Mouse (Mus musculus) embryonic fibroblast, embryonic 13.5 days (primary cell): ENCODE measurements around the gene Cacnb4. TPM values are rescaled to one million over a fixed set of nuclear protein-coding genes. Genes with fewer than 3 reads are reported as not detected.

Experiments
- H3K27ac ChIP-seq: 2 replicates; pipeline ENCODE4 v1.5.1; 2012; ENCODE audit warnings: low read length, control low read depth, inconsistent platforms; ENCODE audit not compliant: insufficient read depth
- H3K4me1 ChIP-seq: 2 replicates; pipeline ENCODE4 v1.6.1; 2011; ENCODE audit warnings: low read length; ENCODE audit not compliant: control insufficient read depth, insufficient read depth
- H3K4me3 ChIP-seq: 2 replicates; pipeline ENCODE4 v1.5.1; 2011; ENCODE audit warnings: mild to moderate bottlenecking, control low read depth, low read length; ENCODE audit not compliant: insufficient read depth
- CTCF ChIP-seq: IDR thresholded peaks from 2 replicates; pipeline ENCODE4 v1.5.1; 2011; ENCODE audit warnings: mild to moderate bottlenecking, control low read depth, low read length, moderate library complexity, borderline replicate concordance; ENCODE audit not compliant: insufficient read depth
- POLR2A ChIP-seq: IDR thresholded peaks from 2 replicates; pipeline ENCODE4 v1.6.1; 2011; ENCODE audit warnings: low read depth, mild to moderate bottlenecking, control low read depth, low read length, moderate library complexity
- polyA plus RNA-seq: library from polyadenylated mRNA; stranded (reverse); fragments of >200 nt; gene quantifications from 2 replicates; pipeline ENCODE4 v1.2.4, GENCODE M21; 2011; ENCODE audit warnings: low read depth; ENCODE audit not compliant: missing spikeins, insufficient read length

Gene Cacnb4
- polyA plus RNA-seq, 1 experiment = 0.93 TPM

DNA sequence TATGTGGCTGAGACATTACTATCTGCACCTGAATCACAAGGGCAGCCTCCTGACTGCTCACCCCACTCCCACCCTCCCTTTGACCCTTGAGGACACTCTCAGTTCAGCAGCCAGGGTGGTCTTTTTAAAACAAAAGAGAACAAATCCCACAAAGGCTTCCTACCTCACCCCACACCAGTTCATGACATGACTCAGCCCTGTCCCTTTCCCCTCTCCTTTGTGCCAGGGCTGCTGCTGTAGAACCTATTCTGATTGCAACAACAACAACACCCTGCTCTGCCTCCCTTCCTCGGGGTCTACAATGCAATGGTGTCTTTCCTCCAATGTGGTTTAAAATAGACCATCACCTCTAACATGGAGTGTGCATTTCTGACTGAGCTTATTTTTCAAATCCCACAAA lies 67.1 kb downstream of the Cacnb4 start:
- no peak for TF ChIP-seq CTCF
- TF ChIP-seq POLR2A = no peak
- Histone ChIP-seq H3K27ac (no peak overlapping the region), H3K4me1 (no peaks in the 10 kb centered on the region), H3K4me3 (no peak overlapping the region)

DNA sequence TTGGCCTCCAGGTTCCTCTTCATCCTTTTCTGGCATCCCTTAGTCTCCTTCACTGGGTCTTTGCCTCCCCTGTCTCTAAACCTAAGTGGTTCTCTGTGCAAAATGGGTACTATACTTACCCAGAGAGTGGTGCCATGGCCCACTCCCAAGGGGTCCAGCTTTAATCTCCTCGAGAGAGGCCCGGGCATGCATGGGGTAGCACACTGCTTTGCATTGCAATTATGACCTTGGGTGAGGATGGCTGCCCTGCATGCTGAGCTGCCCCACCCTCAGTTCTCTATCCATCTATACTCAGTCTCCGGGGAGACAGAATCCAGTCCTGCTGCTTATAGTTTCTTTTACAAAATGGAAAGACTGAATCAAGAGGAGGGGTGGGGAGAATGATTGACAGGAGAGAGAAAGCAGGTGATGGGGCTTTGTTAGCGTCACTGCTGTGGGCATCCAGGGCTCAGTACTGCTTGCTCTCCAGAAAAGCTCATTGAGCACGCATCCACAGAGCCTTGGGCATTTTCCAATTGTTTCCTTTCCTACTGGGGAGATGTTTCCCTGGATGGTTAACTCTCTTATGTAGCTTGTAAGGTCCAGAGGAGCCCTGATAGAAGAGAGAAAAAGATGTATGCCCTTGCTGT lies 68.7 kb downstream of the Cacnb4 start:
- Histone ChIP-seq H3K4me3 (no peak overlapping the region), H3K4me1 (no peaks in the 10 kb centered on the region), H3K27ac (no peak overlapping the region)
- TF ChIP-seq POLR2A (no peak), CTCF (no peak)

DNA sequence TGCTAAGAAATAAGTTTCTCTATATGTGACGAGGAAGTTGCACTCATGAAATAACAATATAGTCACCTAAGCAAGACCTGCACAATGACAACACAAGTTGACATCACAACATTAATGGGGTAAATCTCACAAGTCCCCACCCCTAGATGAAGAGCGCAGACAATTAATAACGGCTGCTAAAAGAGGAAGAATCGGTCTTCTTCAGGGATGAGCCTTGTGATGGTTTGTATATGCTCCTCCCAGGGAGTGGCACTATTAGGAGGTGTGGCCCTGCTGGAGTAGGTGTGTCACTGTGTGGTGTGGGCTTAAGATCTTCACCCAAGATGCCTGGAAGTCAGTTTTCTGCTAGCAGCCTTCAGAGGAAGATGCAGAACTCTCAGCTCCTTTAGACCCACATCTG lies 70.3 kb downstream of the Cacnb4 start:
- Histone ChIP-seq H3K4me1 (no peaks in the 10 kb centered on the region), H3K4me3 (no peak overlapping the region), H3K27ac (no peak overlapping the region)
- TF ChIP-seq CTCF (no peak), POLR2A (no peak)

DNA sequence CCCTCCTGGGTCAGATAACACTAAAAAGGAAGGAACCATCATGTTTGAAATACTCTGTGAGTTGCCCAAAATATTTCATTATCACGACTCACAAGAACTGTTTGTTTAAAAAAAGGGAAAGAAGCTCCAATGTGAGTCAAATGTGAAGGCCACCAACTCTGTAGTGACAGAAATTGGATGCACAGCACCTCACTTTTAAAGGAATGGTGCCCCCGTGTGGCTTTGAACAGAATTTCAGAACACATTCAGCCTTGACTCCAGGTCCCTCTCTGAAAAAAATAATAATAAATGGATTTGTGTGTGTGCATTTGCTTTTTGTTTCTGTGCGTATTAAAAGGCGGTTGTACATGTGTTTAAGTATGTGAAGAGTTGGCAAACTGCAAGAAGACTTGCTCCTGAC lies 71.3 kb downstream of the Cacnb4 start:
- no peak for TF ChIP-seq POLR2A
- no peak for TF ChIP-seq CTCF
- Histone ChIP-seq H3K27ac (no peak overlapping the region), H3K4me3 (no peak overlapping the region), H3K4me1 (no peaks in the 10 kb centered on the region)

DNA sequence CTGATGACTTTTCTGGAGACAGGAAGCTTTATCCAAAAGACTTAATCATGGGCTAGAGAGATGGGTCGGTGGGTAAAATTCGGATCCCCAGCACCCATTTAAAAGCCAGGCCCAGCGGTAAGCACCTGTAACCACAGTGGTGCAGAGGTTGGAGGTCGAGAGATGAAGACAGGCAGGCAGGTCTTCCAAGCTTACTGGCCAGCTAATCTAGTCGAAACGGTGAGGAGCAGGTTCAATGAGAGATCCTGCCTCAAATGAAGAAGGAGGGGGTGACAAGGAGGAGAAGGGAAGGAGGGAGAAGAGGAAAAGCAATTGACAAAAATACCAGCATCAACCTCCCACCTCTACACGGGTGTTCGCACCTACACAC lies 72.0 kb downstream of the Cacnb4 start:
- Histone ChIP-seq H3K4me1 (no peaks in the 10 kb centered on the region), H3K4me3 (no peak overlapping the region), H3K27ac (no peak overlapping the region)
- TF ChIP-seq POLR2A (no peak), CTCF (no peak)

DNA sequence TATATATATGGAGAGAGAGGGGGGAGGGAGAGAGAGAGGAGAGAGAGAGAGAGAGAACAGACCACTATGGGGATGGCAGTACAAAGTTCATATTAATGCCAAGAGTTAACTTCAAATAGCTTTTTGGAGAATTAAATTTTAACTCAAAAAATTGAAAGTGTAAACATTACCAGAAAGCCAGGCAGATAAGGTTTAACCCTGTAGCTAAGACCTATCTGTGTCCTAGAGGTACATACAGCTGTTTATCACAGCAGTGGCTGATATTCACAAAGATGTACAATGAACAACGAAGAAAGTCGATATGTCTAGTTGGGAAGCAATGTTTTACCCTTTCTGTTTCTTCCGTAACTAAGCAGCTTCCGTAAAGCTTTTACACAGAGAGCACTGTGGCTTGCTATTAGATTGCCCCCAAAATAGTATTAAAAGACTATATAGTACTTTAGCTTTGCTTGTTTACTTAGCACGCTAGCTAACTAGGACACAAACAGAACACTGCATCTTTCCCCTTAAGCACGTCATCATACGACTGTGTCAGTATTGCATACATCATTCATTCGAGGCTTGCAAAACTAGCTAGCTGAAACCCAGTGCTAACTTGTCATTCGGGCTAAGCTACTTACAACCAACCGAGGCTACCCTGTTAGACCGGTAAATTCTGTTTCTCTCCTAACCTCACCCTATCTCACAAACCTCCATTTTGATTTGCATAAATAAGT lies 72.5 kb downstream of the Cacnb4 start:
- no peak overlapping the region for H3K27ac ChIP-seq
- TF ChIP-seq CTCF = no peak
- TF ChIP-seq POLR2A = no peak
- H3K4me3 ChIP-seq = no peak overlapping the region
- no peaks in the 10 kb centered on the region for H3K4me1 ChIP-seq

DNA sequence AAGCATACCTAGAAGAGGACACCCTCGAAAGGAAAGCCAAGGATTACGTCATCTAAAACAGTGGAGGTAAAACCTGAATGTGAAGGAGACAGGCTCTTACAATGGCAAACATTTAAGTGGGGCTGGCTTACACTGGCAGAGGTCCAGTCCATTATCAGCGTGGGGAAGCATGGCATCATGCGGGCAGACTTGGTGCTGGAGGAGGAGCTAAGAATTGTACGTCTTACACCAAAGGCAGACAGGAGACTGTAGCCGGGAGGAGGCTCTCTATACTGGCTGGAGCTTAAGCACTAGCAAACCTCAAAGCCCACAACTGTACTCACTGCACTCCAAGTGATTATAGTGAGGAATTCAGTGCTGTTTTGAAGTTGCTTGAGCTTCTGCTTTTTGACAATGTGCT lies 73.2 kb downstream of the Cacnb4 start:
- TF ChIP-seq POLR2A (no peak), CTCF (no peak)
- H3K4me3 ChIP-seq = no peak overlapping the region
- no peak overlapping the region for H3K27ac ChIP-seq
- no peaks in the 10 kb centered on the region for H3K4me1 ChIP-seq

DNA sequence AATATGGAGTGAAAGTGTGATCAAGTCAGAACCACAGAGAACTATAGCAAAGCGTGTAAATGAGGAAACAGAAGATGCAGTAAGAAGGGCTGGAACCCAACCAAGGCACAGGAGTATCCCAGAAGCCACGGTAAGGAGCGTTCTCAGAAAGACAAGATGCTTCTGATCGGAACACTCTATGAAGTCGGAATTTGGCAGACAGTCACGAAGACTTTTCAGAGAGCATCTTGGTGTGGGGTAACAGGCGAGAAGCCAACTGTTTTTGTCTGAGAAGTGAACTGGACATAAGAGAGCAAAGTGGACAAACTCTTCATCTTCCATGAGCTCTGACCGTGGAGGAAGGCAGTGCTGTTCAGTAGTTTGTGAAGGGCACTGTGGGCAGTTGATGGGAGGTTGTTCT lies 73.7 kb downstream of the Cacnb4 start:
- Histone ChIP-seq H3K4me3 (no peak overlapping the region), H3K27ac (no peak overlapping the region), H3K4me1 (no peaks in the 10 kb centered on the region)
- TF ChIP-seq CTCF = no peak
- TF ChIP-seq POLR2A = no peak

DNA sequence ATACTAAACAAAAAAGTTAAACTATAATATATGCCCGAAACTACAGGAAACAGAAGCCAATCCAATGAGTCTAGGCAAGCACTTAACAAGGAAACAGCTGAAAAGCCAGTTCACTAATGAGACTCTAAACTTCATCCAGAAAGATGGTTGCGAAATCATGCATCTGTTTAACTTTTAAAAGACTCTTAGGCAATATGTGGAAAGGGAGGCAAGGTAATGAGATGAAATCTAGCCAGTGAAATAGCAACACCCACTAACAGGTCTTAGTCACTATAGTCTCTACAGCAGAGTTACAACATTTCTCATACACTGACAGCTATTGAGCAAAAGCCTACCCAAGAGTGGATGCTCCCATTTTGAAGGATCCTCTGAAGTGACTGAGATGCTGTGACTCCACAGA lies 74.4 kb downstream of the Cacnb4 start:
- Histone ChIP-seq H3K4me1 (no peaks in the 10 kb centered on the region), H3K27ac (no peak overlapping the region), H3K4me3 (no peak overlapping the region)
- TF ChIP-seq POLR2A (no peak), CTCF (no peak)

DNA sequence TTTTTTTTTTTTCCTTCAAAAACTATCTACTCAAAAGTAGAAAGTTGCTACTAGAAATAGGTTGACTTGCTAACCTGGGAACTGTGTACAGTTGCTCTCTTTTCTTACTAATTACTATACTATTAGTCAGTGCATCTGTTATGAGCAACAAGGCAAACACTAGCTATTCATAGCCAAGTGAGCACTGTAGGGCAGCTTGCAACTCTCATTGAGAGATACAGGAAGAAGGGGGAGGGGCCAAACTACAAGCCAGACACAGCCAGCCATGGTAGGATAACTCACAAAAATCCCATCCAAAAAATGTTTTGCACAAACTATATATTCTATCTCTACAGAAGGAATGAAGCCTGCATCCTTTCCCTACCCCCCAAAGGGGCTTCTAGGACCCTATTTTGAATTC lies 79.1 kb downstream of the Cacnb4 start:
- TF ChIP-seq CTCF (no peak), POLR2A (no peak)
- no peaks in the 10 kb centered on the region for H3K4me1 ChIP-seq
- H3K27ac ChIP-seq = no peak overlapping the region
- H3K4me3 ChIP-seq = no peak overlapping the region
